Mouse (Mus musculus): Measurements from ENCODE around the gene Alg9. TPM values are rescaled to one million over a fixed set of nuclear protein-coding genes. Genes with fewer than 3 reads are reported as not detected.

Alg9 gene
- polyA plus RNA-seq, 1 experiment from 2014 or later: 43.8 TPM

DNA sequence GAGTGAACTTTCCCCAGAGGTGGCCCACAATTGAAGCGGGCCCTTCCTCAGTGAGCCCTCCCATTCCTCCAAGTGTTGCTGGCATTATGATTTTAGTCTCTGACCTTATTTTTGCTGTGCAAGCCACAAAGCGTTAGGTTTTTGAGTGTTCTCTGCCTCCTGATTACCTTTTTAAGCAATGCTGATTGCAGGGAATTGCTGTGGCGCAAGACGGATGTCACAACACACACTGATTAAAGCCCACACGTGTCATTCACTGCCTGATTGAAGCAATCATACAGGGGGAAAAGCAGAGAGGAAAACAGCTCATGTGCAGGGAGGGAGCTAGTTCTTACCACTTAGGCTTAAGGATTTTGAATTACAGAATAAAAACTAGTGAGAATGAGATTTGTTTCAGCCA, 23.5 kb downstream of the Alg9 start:
- H3K36me3 ChIP-seq: peaks cover 72% of the 10 kb centered on the region
- no peak for ATAC-seq (ENCODE audit: insufficient number of reproducible peaks, insufficient read depth, low FRiP score, low TSS enrichment, low read depth)
- no peak overlapping the region for H3K9ac ChIP-seq
- no peak overlapping the region for H3K27ac ChIP-seq
- 79% methylated on average over 5 of the region's 5 CpGs for WGBS
- no peak overlapping the region for H3K4me2 ChIP-seq
- H3K4me3 ChIP-seq: no peak overlapping the region
- H3K4me1 ChIP-seq: no peaks in the 10 kb centered on the region
- no peaks in the 10 kb centered on the region for H3K27me3 ChIP-seq
- H3K9me3 ChIP-seq: no peaks in the 10 kb centered on the region

DNA sequence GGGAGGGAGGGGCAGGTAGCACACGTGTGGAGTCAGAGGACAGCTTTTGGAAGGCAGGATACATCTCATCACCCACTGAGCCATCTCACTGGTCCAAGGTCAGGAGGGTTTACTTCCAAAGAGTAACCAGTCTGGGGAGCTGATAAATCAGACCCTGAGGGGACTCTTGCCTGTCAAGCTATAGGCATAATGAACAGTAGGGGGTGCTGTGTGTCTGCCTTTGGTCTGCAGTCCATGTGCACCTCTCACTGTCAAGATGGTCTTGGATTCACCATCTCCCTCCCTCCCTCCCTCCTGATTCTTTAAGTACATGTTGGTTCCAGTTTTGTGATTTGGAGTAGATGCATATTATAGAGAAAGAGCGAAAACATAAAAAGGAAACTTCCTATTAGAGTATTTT, 26.2 kb downstream of the Alg9 start:
- Histone ChIP-seq H3K9ac (no peak overlapping the region), H3K9me3 (no peaks in the 10 kb centered on the region), H3K4me3 (no peak overlapping the region), H3K27me3 (no peaks in the 10 kb centered on the region), H3K4me2 (no peak overlapping the region), H3K27ac (no peak overlapping the region), H3K36me3 (peaks cover 74% of the 10 kb centered on the region), H3K4me1 (no peaks in the 10 kb centered on the region)
- 73% methylated on average over 2 of the region's 2 CpGs for WGBS
- ATAC-seq (ENCODE audit: insufficient number of reproducible peaks, insufficient read depth, low FRiP score, low TSS enrichment, low read depth): no peak

DNA sequence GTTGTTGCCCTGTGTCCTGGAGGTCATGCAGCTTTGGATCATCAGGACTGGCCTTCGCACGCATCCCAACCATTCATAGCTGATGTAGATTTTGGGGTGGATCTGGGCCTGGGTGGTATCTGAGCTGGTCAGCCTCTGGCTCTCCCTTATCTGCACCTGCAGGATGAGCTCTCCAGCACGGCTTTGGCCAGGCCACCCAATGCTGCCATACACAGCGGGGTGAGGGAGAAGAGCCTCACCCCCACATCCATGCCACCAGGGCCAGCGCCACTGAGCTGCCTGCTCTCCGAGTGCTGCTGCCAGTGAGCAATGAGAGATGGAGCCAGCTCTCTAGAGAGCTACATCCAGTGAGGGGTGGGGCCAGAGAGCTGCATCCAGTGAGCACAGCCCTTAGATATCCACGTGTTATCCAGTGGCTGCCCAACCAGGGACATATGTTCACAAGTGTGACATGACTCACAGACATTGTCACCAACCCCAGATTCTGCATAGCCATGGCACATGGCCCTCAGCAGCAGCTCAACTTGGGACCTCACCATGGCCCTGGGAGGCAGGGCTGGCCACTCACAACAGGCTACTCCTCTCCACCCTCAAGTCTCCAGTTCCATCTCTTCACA, 28.3 kb downstream of the Alg9 start:
- 90% methylated on average over 7 of the region's 7 CpGs for WGBS
- peaks cover 80% of the 10 kb centered on the region for H3K36me3 ChIP-seq

DNA sequence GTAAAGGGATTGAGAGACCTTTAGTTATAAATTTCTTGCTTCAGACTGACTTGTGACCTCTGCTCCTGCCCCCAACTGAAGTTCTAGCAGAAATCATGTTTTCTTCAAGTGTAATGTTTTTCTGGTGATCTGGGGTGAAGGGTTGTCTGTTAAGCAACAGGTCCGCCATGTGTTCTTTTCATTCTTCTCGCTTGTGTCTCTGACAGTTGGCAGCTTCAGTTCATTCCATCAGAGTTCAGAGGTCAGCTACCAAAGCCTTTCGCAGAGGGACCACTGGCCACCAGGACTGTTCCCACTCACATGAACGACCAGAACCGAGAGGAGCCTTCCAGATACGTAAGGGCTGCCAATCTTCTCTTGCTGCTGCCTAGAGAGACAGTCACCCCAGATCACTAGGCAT, 33.7 kb downstream of the Alg9 start:
- Histone ChIP-seq H3K27ac (no peak overlapping the region), H3K4me1 (no peaks in the 10 kb centered on the region), H3K9ac (no peak overlapping the region), H3K4me3 (no peak overlapping the region), H3K27me3 (no peaks in the 10 kb centered on the region), H3K4me2 (no peak overlapping the region), H3K36me3 (peaks cover 81% of the 10 kb centered on the region), H3K9me3 (no peaks in the 10 kb centered on the region)
- ATAC-seq (ENCODE audit: insufficient number of reproducible peaks, insufficient read depth, low FRiP score, low TSS enrichment, low read depth): no peak
- 89% methylated on average over 6 of the region's 6 CpGs for WGBS

More for the DNA sequence above, 28.3 kb downstream of the Alg9 start:
- H3K4me3 ChIP-seq: no peak overlapping the region
- H3K9me3 ChIP-seq: no peaks in the 10 kb centered on the region
- no peak overlapping the region for H3K4me2 ChIP-seq
- H3K9ac ChIP-seq: no peak overlapping the region
- ATAC-seq (ENCODE audit: insufficient number of reproducible peaks, insufficient read depth, low FRiP score, low TSS enrichment, low read depth): no peak
- H3K27ac ChIP-seq: no peak overlapping the region
- H3K4me1 ChIP-seq: no peaks in the 10 kb centered on the region
- no peaks in the 10 kb centered on the region for H3K27me3 ChIP-seq

DNA sequence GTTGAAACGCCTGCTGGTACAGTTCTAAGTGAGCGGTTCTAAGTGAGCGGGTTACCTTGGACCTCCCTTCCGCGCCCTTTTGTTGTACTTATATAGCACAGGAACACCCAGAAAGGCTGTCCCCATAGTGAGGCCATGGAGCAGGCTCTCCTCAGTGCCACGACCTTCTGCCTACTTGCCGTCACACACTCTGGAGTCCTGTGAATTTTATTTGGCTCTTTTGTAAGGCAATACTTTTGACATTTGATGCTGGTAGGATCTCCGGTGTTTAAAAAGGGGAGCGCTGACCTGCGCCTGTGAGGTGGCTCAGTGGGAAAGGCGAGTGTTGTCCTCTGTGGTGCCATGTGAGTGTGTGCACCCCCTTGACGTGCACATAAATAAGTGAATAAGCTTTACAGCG, 34.3 kb downstream of the Alg9 start:
- ATAC-seq (ENCODE audit: insufficient number of reproducible peaks, insufficient read depth, low FRiP score, low TSS enrichment, low read depth): no peak
- Histone ChIP-seq H3K36me3 (peaks cover 81% of the 10 kb centered on the region), H3K9ac (no peak overlapping the region), H3K4me2 (no peak overlapping the region), H3K9me3 (no peaks in the 10 kb centered on the region), H3K27me3 (no peaks in the 10 kb centered on the region), H3K4me1 (no peaks in the 10 kb centered on the region), H3K4me3 (no peak overlapping the region), H3K27ac (no peak overlapping the region)
- 93% methylated on average over 13 of the region's 13 CpGs for WGBS

DNA sequence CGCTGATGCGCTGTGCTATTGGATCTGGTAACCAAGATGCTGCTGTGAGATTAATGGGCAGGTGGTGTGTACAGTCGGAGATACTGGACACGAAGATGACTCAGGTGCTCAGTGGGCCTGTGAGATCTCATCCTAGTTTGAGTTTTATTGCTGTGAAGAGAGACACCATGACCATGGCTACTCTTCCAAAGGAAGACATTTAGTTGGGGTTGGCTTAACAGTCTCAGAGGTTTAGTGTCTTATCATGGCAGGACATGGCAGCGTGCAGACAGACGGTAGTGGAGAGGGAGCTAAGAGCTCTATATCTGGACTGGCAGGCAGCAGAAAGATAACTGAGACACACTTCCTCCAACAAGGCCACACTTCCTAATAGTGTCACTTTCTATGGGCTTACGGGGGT, 36.4 kb downstream of the Alg9 start:
- H3K9ac ChIP-seq: no peak overlapping the region
- 94% methylated on average over 7 of the region's 7 CpGs for WGBS
- no peak overlapping the region for H3K4me3 ChIP-seq
- no peaks in the 10 kb centered on the region for H3K27me3 ChIP-seq
- H3K4me2 ChIP-seq: no peak overlapping the region
- H3K4me1 ChIP-seq: no peaks in the 10 kb centered on the region
- peaks cover 71% of the 10 kb centered on the region for H3K36me3 ChIP-seq
- no peak for ATAC-seq (ENCODE audit: insufficient number of reproducible peaks, insufficient read depth, low FRiP score, low TSS enrichment, low read depth)
- no peak overlapping the region for H3K27ac ChIP-seq
- no peaks in the 10 kb centered on the region for H3K9me3 ChIP-seq

DNA sequence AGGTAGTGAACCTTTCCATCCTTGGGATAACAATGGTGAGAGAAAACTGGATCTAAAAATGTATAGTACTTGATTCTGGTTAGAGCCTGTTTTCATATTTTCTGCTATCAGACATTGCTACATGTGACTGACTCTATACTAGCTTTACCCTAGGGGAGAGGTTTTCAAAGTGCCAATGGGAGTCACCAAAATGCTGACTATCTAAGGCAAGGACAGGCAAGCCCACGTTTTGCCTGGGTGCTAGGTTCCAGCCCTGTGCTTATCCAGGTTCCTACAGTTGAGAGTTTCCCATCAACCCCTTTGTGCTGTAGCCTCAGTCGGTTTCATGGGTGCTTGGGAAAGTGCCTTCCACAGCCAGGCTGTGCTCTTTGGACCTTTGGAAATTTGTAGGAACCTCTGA, 36.9 kb downstream of the Alg9 start:
- Histone ChIP-seq H3K27ac (no peak overlapping the region), H3K4me2 (no peak overlapping the region), H3K4me1 (no peaks in the 10 kb centered on the region), H3K9me3 (no peaks in the 10 kb centered on the region), H3K9ac (no peak overlapping the region), H3K27me3 (no peaks in the 10 kb centered on the region), H3K36me3 (peaks cover 70% of the 10 kb centered on the region), H3K4me3 (no peak overlapping the region)
- 85% methylated on average over 2 of the region's 2 CpGs for WGBS
- no peak for ATAC-seq (ENCODE audit: insufficient number of reproducible peaks, insufficient read depth, low FRiP score, low TSS enrichment, low read depth)

DNA sequence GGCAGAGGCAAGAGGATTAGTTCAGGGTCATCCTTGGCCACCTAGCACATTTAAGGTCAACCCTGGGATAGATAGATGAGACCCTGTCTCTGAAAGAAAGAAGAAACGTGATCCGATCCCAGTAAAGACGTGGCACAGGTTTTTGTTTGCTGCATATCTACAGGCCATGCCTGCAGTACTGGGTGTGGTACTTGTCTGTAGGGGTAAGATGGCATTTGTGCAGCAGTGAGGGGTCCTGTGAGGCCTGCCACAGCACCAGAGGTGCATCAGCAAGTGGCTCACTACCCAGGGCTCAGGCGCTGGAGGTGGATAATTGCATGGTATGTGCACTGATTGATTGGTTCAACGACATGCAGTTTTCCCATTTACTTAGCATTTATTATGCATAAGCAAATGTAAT, 39.0 kb downstream of the Alg9 start:
- no peak overlapping the region for H3K9ac ChIP-seq
- no peaks in the 10 kb centered on the region for H3K27me3 ChIP-seq
- no peak overlapping the region for H3K4me3 ChIP-seq
- H3K9me3 ChIP-seq: no peaks in the 10 kb centered on the region
- H3K4me1 ChIP-seq: no peaks in the 10 kb centered on the region
- ATAC-seq (ENCODE audit: insufficient number of reproducible peaks, insufficient read depth, low FRiP score, low TSS enrichment, low read depth): no peak
- no peak overlapping the region for H3K27ac ChIP-seq
- peaks cover 73% of the 10 kb centered on the region for H3K36me3 ChIP-seq
- 92% methylated on average over 5 of the region's 5 CpGs for WGBS
- H3K4me2 ChIP-seq: no peak overlapping the region

DNA sequence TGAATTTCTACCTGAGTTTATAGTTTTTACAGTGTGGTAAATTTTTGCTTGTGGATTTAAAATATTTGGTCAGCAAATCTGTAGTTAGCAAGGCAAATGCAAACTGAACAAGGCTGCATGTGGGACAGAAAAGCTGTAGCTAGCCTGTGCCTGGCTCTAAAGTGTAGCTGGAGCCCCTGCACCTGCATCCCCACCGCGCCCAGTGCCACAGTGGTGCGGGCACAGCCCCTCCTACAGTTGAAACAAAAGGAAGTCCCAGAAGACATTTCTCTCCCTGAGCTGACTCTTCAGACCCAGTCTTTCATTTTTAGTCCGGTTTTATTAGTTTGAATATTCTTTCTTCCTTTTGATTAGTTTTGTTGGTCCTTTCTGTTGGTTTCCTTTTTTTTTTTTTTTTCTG, 40.8 kb downstream of the Alg9 start:
- no peak overlapping the region for H3K4me2 ChIP-seq
- no peak overlapping the region for H3K9ac ChIP-seq
- no peaks in the 10 kb centered on the region for H3K27me3 ChIP-seq
- no peak overlapping the region for H3K4me3 ChIP-seq
- no peak overlapping the region for H3K27ac ChIP-seq
- no peaks in the 10 kb centered on the region for H3K4me1 ChIP-seq
- no peak for ATAC-seq (ENCODE audit: insufficient number of reproducible peaks, insufficient read depth, low FRiP score, low TSS enrichment, low read depth)
- no peaks in the 10 kb centered on the region for H3K9me3 ChIP-seq
- 94% methylated on average over 4 of the region's 4 CpGs for WGBS
- peaks cover 63% of the 10 kb centered on the region for H3K36me3 ChIP-seq

DNA sequence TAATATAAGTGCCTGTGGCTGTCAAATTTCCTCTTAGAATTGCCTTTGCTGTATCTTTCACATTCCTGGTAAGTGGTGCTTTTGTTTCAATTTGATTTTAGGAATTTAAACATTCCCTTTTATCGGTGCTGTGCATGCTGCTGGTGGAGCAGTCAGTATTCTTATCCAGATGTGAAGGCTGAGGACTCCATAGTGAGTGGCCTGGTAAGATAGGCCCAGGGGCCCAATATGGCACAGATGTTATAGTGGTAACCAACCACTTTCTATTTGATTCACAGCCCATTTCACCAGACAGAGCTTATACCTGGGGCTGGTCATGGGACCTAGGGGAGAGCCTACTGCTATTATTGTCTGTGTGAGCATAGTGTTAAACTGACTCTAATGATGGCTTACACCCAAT, 41.7 kb downstream of the Alg9 start:
- WGBS: 98% methylated on average over 1 of the region's 1 CpGs
- Histone ChIP-seq H3K36me3 (peaks cover 57% of the 10 kb centered on the region), H3K27ac (no peak overlapping the region), H3K27me3 (no peaks in the 10 kb centered on the region), H3K4me3 (no peak overlapping the region), H3K9ac (no peak overlapping the region), H3K4me2 (no peak overlapping the region), H3K4me1 (no peaks in the 10 kb centered on the region), H3K9me3 (no peaks in the 10 kb centered on the region)
- no peak for ATAC-seq (ENCODE audit: insufficient number of reproducible peaks, insufficient read depth, low FRiP score, low TSS enrichment, low read depth)

DNA sequence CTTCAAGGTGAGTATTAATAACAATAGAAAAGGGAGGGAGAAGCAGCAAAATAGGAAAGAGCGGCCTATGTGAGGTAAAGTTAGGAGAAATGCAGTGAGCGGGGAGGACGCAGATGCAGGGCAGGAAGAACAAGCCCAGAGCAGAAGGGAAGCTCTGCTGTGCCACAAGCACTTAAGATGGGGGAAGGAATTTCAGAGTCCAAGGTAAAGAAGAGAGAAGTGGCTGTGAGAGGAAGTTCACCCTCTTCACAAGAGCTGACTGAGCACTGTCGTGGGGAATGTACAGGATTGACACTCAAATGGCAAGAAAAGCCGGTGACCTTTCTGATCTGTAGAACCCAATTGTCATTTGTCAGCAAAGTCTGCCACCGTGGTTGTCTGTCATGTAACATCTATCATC, 43.2 kb downstream of the Alg9 start:
- Histone ChIP-seq H3K4me1 (no peaks in the 10 kb centered on the region), H3K27me3 (no peaks in the 10 kb centered on the region), H3K27ac (no peak overlapping the region), H3K4me3 (no peak overlapping the region), H3K9ac (no peak overlapping the region), H3K4me2 (no peak overlapping the region), H3K9me3 (no peaks in the 10 kb centered on the region), H3K36me3 (peaks cover 57% of the 10 kb centered on the region)
- no peak for ATAC-seq (ENCODE audit: insufficient number of reproducible peaks, insufficient read depth, low FRiP score, low TSS enrichment, low read depth)
- 90% methylated on average over 6 of the region's 6 CpGs for WGBS

DNA sequence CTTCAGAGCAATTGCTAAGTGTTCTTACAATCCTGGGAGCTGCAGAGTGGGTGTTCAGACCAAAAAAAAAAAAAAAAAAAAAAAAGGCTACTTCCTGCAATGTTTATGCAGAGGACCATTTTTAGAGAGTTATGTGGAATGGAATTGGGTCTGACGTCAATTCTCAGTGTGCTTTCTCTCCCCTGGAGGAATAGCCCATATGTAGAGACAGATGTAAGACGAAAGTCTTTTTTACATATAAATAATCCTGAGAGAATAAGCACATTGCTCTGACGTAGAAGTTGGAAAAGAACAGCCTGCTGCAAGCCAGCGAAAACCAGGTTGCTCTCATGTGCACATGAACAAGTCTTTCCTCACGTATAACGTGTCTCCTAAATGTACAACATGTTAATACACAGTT, 44.9 kb downstream of the Alg9 start:
- Histone ChIP-seq H3K27ac (no peak overlapping the region), H3K9ac (no peak overlapping the region), H3K4me1 (no peaks in the 10 kb centered on the region), H3K36me3 (peaks cover 57% of the 10 kb centered on the region), H3K27me3 (no peaks in the 10 kb centered on the region), H3K9me3 (no peaks in the 10 kb centered on the region), H3K4me3 (no peak overlapping the region), H3K4me2 (no peak overlapping the region)
- 82% methylated on average over 6 of the region's 6 CpGs for WGBS
- no peak for ATAC-seq (ENCODE audit: insufficient number of reproducible peaks, insufficient read depth, low FRiP score, low TSS enrichment, low read depth)

DNA sequence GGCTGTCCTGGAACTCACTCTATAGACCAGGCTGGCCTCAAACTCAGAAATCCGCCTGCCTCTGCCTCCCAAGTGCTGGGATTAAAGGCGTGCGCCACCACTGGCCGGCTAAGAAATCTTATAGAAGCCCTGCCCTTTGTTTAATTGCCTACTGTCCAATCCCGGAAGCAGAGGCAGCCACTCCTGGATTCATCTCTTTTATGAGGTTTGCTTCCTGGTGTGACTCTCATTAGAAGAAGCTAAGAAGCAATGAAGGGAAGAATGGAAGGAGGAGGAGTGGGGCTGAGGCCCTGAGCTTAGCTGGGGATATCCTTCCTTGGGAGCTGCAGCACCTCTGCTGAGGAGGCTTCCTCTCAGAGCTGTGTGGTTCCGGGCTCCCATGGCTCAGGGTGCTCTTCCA, 46.8 kb downstream of the Alg9 start:
- Histone ChIP-seq H3K4me3 (no peak overlapping the region), H3K4me2 (no peak overlapping the region), H3K27me3 (no peaks in the 10 kb centered on the region), H3K27ac (no peak overlapping the region), H3K9ac (no peak overlapping the region), H3K36me3 (peaks cover 61% of the 10 kb centered on the region), H3K9me3 (no peaks in the 10 kb centered on the region), H3K4me1 (no peaks in the 10 kb centered on the region)
- no peak for ATAC-seq (ENCODE audit: insufficient number of reproducible peaks, insufficient read depth, low FRiP score, low TSS enrichment, low read depth)
- 96% methylated on average over 6 of the region's 6 CpGs for WGBS
